Comparison of ENCODE assay signal across 17 mouse cellular contexts in genomic region chr3:67284848-67285247, GRCm38 (mm10).
DNase-seq lines count a peak whose midpoint lies in the region; ATAC-seq and TF ChIP-seq lines count a peak whose summit lies in the region.
"Had no signal": no experiment of that assay in that cellular context is flagged by ENCODE, and none has a peak within 500 bp of the region (broad histone marks: within the 10 kb centered on the region; RNA-seq: fewer than 3 reads in every experiment).

No protein-coding gene starts in this region.

- no peak overlapping the region for H3K4me2 ChIP-seq in forebrain, embryonic 14.5 days (ENCODE audit: low read length)
- H3K4me2 ChIP-seq in forebrain, embryonic 12.5 days, result no peak overlapping the region
- H3K4me2 ChIP-seq: heart, embryonic 12.5 days; limb, embryonic 13.5 days; liver, embryonic 15.5 days; neural tube, embryonic 12.5 days; stomach, embryonic 15.5 days had no signal

- H3K4me3 ChIP-seq in forebrain, embryonic 14.5 days (ENCODE audit: low read depth, low read length), result no peak overlapping the region
- no peak overlapping the region for H3K4me3 ChIP-seq in forebrain, embryonic 12.5 days (replicated peaks)
- no peak overlapping the region for H3K4me3 ChIP-seq in left cerebral cortex, adult 2 months
- H3K4me3 ChIP-seq: heart, embryonic 12.5 days; limb, embryonic 13.5 days; liver, embryonic 15.5 days; neural tube, embryonic 12.5 days; stomach, embryonic 15.5 days had no signal

- no peaks in the 10 kb centered on the region for H3K4me1 ChIP-seq in forebrain, embryonic 14.5 days (ENCODE audit: control insufficient read depth, insufficient read depth, low read length)
- no peaks in the 10 kb centered on the region for H3K4me1 ChIP-seq in forebrain, embryonic 12.5 days
- H3K4me1 ChIP-seq: limb, embryonic 13.5 days; neural tube, embryonic 12.5 days; stomach, embryonic 15.5 days had no signal

- H3K9me3 ChIP-seq in forebrain, embryonic 14.5 days (replicated peaks; ENCODE audit: control insufficient read depth, low read length), result no peaks in the 10 kb centered on the region
- H3K9me3 ChIP-seq in forebrain, embryonic 12.5 days, result no peaks in the 10 kb centered on the region
- H3K9me3 ChIP-seq: heart, embryonic 12.5 days; limb, embryonic 13.5 days; liver, embryonic 15.5 days; neural tube, embryonic 12.5 days; stomach, embryonic 15.5 days had no signal

- peak; percentile 42 for DNase-seq in forebrain, embryonic 14.5 days (ENCODE audit: low spot score)
- peak; percentile 7 for DNase-seq in left cerebral cortex, adult 11 months (ENCODE audit: low spot score)
- DNase-seq in left cerebral cortex, adult 2 months (ENCODE audit: extremely low spot score in 1 of 2, low spot score in 2 of 2), result no peak
- DNase-seq in right cerebral cortex, adult 18-20 months, result peak; percentile 14
- no peak for DNase-seq in right cerebral cortex, postnatal 25 days
- no peak for DNase-seq in layer of hippocampus, adult 8-10 months (ENCODE audit: low spot score in 2 of 2)
- DNase-seq: gastrocnemius, postnatal 36 days; spleen, adult 18-20 months had no signal

- intact Hi-C loops in left cerebral cortex, adult 2 months (cut with DNase I), result no loop called here

- TF ChIP-seq CTCF in left cerebral cortex, adult 2 months (IDR thresholded peaks at IDR 0.05), result no peak

- 0 out of 2 replicates have a peak, but pooled peaks have one; percentile 34 for ATAC-seq in forebrain, embryonic 14.5 days
- ATAC-seq in forebrain, embryonic 12.5 days (ENCODE audit: low FRiP score), result no peak
- 0 out of 2 replicates have a peak, but pooled peaks have one; percentile 22 for ATAC-seq in megakaryocyte-erythroid progenitor cell, adult 5-6 weeks (replicated peaks; ENCODE audit: low FRiP score, low TSS enrichment, poor library complexity, severe bottlenecking)
- ATAC-seq: CD4-positive, CD25-positive, alpha-beta regulatory T cell, adult 4 months; intestine, postnatal 0 days had no signal

- no peaks in the 10 kb centered on the region for H3K36me3 ChIP-seq in forebrain, embryonic 14.5 days (ENCODE audit: control insufficient read depth, insufficient read depth, low read length)
- no peaks in the 10 kb centered on the region for H3K36me3 ChIP-seq in forebrain, embryonic 12.5 days (replicated peaks)
- H3K36me3 ChIP-seq: heart, embryonic 12.5 days; limb, embryonic 13.5 days; liver, embryonic 15.5 days; neural tube, embryonic 12.5 days; stomach, embryonic 15.5 days had no signal

- H3K27ac ChIP-seq in forebrain, embryonic 14.5 days (ENCODE audit: low read depth, low read length), result no peak overlapping the region
- no peak overlapping the region for H3K27ac ChIP-seq in forebrain, embryonic 12.5 days
- no peak overlapping the region for H3K27ac ChIP-seq in left cerebral cortex, adult 2 months
- H3K27ac ChIP-seq: limb, embryonic 13.5 days; liver, embryonic 15.5 days; neural tube, embryonic 12.5 days; stomach, embryonic 15.5 days had no signal

- WGBS in forebrain, embryonic 14.5 days, result 45% methylated on average over 4 of the region's 4 CpGs
- WGBS in forebrain, embryonic 12.5 days, result 74% methylated on average over 4 of the region's 4 CpGs

- H3K27me3 ChIP-seq in forebrain, embryonic 14.5 days (replicated peaks; ENCODE audit: control insufficient read depth, insufficient read depth, low read length), result no peaks in the 10 kb centered on the region
- no peaks in the 10 kb centered on the region for H3K27me3 ChIP-seq in forebrain, embryonic 12.5 days
- H3K27me3 ChIP-seq: heart, embryonic 12.5 days; liver, embryonic 15.5 days; neural tube, embryonic 12.5 days; stomach, embryonic 15.5 days had no signal

- no peak overlapping the region for H3K9ac ChIP-seq in forebrain, embryonic 14.5 days (ENCODE audit: low read length)
- H3K9ac ChIP-seq in forebrain, embryonic 12.5 days, result no peak overlapping the region
- H3K9ac ChIP-seq: heart, embryonic 12.5 days; limb, embryonic 13.5 days; liver, embryonic 15.5 days; neural tube, embryonic 12.5 days; stomach, embryonic 15.5 days had no signal

Comparison
In these comparisons a context has a peak if more than half of its experiments do, and no peak if none do; other contexts are left out.
1. DNase-seq: peak in forebrain, embryonic 14.5 days (single experiment), left cerebral cortex, adult 11 months (single experiment) and right cerebral cortex, adult 18-20 months (single experiment); none in left cerebral cortex, adult 2 months (0 of 2), right cerebral cortex, postnatal 25 days (single experiment) and layer of hippocampus, adult 8-10 months (0 of 2).